Mouse (Mus musculus): Measurements from ENCODE around the gene Kdm1a. TPM values are rescaled to one million over a fixed set of nuclear protein-coding genes. Genes with fewer than 3 reads are reported as not detected.
A peak's percentile ranks its signal among the peaks of the same experiment; 100 is the strongest.

Gene Kdm1a
- total RNA-seq, 2 experiments from 2014 or later, result 14.7 to 20.4 TPM

DNA sequence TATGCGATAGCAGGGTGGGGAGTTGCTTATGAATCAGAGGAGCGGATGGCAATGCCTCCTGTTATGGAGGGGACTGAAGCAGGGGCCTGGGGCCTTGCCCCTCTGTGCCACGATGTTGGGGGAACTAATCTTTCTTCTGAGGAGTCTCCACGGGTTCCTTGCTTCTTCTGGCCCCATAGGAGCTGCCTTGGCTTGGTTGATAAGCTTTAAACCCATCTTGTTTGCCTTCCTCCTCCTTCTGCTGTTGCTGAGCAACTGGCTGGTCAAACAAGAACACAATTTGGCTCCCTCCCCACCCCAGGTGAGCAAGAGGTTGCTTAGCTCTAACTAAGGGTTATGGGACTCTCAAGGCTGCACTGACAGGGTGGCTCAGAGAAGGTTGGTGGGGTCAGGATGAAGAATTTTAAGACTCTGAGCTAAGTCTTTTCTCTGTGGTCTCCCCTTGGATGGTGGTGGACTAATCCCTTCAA, 7.9 kb upstream of the Kdm1a start, which contains the start of gene Tex46:
Gene Tex46 (plus strand): TSS at position 51 of the 470 bp plus-strand sequence.
- intact Hi-C loops (cut with DNase I), result no loop called here
- DNase-seq, result no peak

GRCm38 (mm10) chr4:136605756-136606485, 3.4 kb upstream of the Kdm1a start:
- intact Hi-C loops (cut with DNase I), result no loop called here
- no peak for DNase-seq

DNA sequence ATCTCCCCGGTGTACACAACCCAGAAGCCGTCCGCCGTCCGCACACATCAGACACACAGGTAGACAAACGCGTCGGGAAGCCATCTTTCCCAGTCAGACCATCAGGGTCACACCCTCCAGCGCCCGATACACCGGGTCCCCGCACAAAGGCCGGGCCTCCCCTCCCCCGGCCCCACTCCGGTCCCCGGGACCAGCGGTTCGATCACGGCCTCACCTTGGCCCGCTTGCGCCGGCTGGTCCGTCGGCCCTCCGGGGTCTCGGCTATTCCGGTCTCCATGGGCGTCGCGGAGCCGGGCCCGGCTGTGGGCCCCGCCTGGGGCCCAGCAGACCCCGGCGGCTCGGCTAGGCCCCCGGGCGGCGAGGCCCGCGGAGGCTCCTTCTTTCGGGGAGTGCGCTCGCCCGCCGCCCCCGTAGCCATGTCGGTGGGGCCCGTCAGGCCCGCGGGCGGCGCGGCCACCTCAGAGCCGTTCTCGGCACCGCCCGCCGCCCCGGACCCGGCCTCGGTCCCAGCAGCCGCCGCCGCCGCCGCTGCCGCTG, 437 bp downstream of the Kdm1a start:
- peak in 1 of 2 experiments; percentile 55 for DNase-seq
- intact Hi-C loops (cut with DNase I), result loop anchor here (5.0 kb wide), 1 partner anchor 130 kb away; no protein-coding TSS in a partner anchor

- intact Hi-C loops (cut with DNase I), result loop anchor here (5.0 kb wide), 1 partner anchor 129 kb away; no protein-coding TSS in a partner anchor
- peak; percentile 23 to 31 for DNase-seq
These were observed 1.0 kb downstream of the Kdm1a start for GRCm38 (mm10) chr4:136601476-136601875.

- intact Hi-C loops (cut with DNase I), result loop anchor here (5.0 kb wide), 1 partner anchor 128 kb away; no protein-coding TSS in a partner anchor
- no peak for DNase-seq
These were observed 2.0 kb downstream of the Kdm1a start for GRCm38 (mm10) chr4:136600536-136600935.

DNA sequence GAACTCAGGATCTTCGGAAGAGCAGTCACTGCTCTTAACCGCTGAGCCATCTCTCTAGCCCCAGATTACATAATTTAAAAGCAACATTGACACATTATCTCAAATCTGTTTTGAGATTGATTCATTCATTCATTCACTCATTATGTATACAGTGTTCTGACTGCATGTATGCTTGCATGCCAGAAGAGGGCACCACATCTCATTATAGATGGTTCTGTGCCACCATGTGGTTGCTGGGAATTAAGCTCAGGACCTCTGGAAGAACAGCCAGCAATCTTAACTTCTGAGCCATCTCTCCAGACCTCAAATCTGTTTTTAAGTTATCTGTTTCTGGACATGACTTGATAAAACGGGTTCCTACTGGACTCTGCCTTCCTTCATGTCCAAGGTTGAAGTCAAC, 2.7 kb downstream of the Kdm1a start:
- no peak for DNase-seq
- intact Hi-C loops (cut with DNase I), result loop anchor here (5.0 kb wide), 1 partner anchor 128 kb away; no protein-coding TSS in a partner anchor

DNA sequence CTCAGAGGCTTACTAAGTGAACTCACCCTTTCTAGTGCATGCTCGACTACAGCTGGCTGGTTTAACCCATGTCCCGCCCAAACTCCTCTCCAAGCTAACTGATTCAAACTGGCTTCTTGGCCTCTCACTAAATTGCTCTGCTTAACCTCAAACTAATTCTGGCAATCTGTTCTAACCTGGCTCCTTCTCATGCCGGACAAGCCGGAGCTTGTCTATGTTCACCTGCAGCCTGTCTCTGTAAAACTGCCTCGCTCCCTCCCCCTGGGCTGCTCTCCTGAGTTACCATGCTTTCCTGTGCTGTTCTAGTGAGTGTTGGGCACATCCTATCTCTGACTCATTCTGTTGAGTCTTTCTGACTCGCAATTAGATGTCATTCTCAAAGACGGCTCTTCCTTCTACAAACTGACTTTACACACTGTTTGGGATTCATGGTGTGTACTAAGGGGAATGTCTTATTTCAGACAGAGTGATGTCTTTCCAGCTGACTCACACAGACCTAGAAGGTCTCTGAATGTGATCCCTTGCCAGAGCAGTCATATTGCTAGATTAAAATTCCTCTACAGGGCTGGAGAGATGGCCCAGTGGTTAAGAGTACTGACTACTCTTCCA, 4.2 kb downstream of the Kdm1a start:
- no peak for DNase-seq
- intact Hi-C loops (cut with DNase I), result no loop called here

- no peak for DNase-seq
- intact Hi-C loops (cut with DNase I), result no loop called here
These were observed 7.3 kb downstream of the Kdm1a start for GRCm38 (mm10) chr4:136595221-136595620.

DNA sequence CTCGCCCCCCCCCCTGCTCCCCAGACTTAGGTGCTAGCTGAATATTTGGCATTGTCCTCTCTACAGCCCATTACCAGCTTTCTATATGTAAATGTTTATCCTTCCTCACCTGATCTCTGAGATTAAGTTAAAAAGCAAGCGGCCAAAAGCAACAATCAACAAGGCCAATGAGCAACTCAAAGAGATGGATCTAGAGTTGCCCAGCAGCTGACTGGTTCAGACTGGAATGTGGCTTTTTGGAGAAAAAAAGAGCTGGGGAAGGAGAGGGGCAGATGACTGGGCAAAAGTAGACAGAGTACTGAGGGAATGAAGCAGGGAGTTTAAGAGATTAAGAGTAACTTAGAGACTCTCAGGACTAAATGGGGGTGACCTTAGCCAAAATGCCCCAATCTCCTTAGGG, 8.5 kb downstream of the Kdm1a start:
- no peak for DNase-seq
- intact Hi-C loops (cut with DNase I), result no loop called here

DNA sequence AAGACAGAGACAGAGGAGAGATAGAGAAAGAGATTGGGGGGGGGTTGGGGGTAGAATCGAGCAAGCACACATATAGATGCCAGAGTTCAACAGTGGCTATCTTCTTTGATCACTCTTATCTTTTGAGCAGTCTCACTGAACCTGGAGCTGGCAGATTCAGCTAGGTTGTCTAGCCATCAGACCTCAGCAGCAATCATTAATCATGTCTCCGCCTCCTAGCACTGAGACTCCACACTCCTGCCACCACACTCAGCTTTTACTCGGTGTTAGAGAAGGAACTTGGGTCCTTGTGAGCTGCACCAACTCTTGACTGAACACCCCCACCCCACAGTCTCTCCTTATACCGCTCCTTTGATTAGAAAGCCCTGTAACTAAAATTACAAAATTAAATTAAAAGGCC, 10.4 kb downstream of the Kdm1a start:
- no peak for DNase-seq
- intact Hi-C loops (cut with DNase I), result no loop called here

- no peak for DNase-seq
- intact Hi-C loops (cut with DNase I), result no loop called here
These were observed 14.5 kb downstream of the Kdm1a start for GRCm38 (mm10) chr4:136588003-136588402.

DNA sequence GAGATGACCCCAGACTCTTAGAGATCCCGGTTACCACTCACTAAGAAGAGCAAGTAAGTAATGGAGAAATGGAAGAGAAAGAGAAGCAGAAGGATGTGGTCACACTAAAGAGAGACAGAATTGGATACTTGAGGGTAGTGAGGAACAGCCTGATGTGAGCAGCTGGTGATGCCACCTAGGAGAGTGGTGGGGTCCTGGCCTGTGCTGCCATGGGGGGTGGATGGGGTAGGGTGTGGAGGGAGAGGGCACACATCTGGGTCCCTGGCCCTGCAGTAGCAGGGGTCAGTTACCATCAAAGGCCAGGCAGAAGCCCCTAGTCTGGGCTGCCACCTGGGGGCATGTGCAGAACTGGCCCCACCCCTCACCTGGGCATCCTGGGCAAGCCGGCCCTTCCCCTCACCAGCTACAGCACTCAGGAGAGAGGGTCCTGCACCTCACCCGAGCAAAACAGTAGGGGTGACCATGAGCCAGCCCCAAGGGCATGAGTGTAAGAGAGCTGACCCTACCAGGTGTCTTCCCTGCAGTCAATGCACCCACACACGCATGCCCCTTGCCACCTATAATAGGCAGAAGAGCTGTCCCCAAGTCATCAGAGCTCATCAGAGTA, 15.2 kb downstream of the Kdm1a start:
- no peak for DNase-seq
- intact Hi-C loops (cut with DNase I), result no loop called here

DNA sequence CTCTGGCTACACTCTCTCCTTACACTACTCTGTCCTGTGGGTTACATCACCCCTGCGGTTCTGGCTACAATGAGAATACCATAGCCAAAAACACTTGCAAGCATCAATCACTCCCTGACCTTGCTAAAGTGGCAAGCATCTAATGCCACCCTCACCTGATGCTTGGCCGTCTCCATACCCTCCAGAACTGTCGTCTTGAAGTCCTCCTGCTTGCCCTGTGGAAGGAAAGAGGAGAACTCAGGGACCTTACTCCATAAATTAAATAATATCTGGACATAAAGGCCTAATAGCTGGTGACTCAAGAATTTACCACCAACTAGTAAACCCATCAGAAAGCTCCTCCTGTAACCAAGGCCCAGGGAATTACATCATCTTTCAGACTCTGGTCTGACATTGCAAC, 20.6 kb downstream of the Kdm1a start:
- DNase-seq, result no peak
- intact Hi-C loops (cut with DNase I), result loop anchor here (5.0 kb wide), 1 partner anchor 45 kb away; no protein-coding TSS in a partner anchor

- intact Hi-C loops (cut with DNase I), result no loop called here
- no peak for DNase-seq
These were observed 32.5 kb downstream of the Kdm1a start for GRCm38 (mm10) chr4:136569998-136570397.

- no peak for DNase-seq
- intact Hi-C loops (cut with DNase I), result no loop called here
These were observed 33.9 kb downstream of the Kdm1a start for GRCm38 (mm10) chr4:136568629-136569028.

- intact Hi-C loops (cut with DNase I), result no loop called here
These were observed 39.8 kb downstream of the Kdm1a start for GRCm38 (mm10) chr4:136562755-136563154.

GRCm38 (mm10) chr4:136560270-136560991, 42.1 kb downstream of the Kdm1a start:
- intact Hi-C loops (cut with DNase I), result no loop called here
- no peak for DNase-seq

More at GRCm38 (mm10) chr4:136562755-136563154, 39.8 kb downstream of the Kdm1a start:
- no peak for DNase-seq

DNA sequence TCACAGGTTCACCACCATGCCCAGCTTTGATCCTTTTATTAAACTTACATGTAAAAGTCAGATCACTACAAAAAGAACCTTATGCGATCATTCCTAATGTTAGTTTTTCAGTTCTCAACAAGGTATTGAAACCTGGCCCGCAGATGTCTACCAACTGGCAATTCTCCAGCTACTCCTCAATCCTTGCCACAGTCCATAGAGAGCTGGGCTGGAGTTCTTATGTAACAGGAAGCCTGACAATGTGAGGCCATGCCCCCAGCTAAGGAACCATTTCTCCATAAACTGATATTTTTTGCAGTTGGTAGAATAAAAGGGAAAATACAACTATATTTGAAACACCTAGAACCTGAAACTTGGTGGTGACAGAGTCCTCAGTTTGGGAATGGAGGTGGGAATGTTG, 42.8 kb downstream of the Kdm1a start:
- DNase-seq, result no peak

GRCm38 (mm10) chr4:136557638-136558037, 44.9 kb downstream of the Kdm1a start:
- no peak for DNase-seq
- intact Hi-C loops (cut with DNase I), result loop anchor here (5.0 kb wide), 1 partner anchor 205 kb away; no protein-coding TSS in a partner anchor

More for the DNA sequence above, 42.8 kb downstream of the Kdm1a start:
- intact Hi-C loops (cut with DNase I), result loop anchor here (5.0 kb wide), 1 partner anchor 207 kb away; no protein-coding TSS in a partner anchor

- intact Hi-C loops (cut with DNase I), result no loop called here
- no peak for DNase-seq
These were observed 49.4 kb downstream of the Kdm1a start for GRCm38 (mm10) chr4:136553108-136553507.

Measured in gastrocnemius, postnatal 36 days (tissue).